Mouse (Mus musculus): ENCODE measurements around the gene Cyp2d11. TPM values are rescaled to one million over a fixed set of nuclear protein-coding genes. Genes with fewer than 3 reads are reported as not detected.
"Not testable (repeated sequence)": the region's sequence is repeated elsewhere in the genome, so short reads cannot be mapped to it uniquely, and the experiment has no call there.

The Cyp2d11 gene
- polyA plus RNA-seq, 1 experiment from 2014 or later = not detected

GRCm38 (mm10) chr15:82378261-82379180 is 15.3 kb downstream of the Cyp2d11 start:
- ATAC-seq (ENCODE audit: low FRiP score) = no peak
- no peak overlapping the region for H3K27ac ChIP-seq
- peaks cover 21% of the 10 kb centered on the region for H3K4me1 ChIP-seq

DNA sequence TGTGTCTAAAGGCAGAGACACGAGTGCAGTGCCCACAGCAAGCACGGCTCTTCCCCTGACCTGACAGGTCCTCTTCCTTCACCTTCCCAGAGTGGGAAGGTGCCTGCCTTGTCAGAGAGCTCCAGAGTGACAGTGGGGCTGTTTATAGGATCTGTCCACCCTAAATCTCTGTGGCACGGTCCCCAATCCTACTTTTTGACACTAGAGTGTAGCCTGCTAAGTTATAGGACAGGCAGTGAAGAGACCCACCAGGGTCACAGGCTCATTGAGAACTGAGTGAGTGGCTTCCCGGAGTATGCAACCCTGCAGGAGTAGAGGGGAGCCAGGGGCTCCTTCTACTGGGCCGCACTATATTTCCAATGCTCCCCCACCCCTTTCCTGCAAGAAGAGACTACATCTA is 16.1 kb downstream of the Cyp2d11 start:
- ATAC-seq (ENCODE audit: low FRiP score) = no peak
- Histone ChIP-seq H3K27me3 (no peaks in the 10 kb centered on the region; the same call in 1 of the 2 replicates), H3K27ac (no peak overlapping the region), H3K4me3 (no peak overlapping the region), H3K9me3 (replicated peaks) (no peaks in the 10 kb centered on the region), H3K4me1 (peaks cover 21% of the 10 kb centered on the region), H3K36me3 (no peaks in the 10 kb centered on the region), H3K4me2 (replicated peaks) (no peak overlapping the region), H3K9ac (no peak overlapping the region)
- 73% methylated on average over 5 of the region's 5 CpGs for WGBS

More at GRCm38 (mm10) chr15:82378261-82379180, 15.3 kb downstream of the Cyp2d11 start:
- Histone ChIP-seq H3K36me3 (no peaks in the 10 kb centered on the region), H3K9me3 (replicated peaks) (no peaks in the 10 kb centered on the region), H3K9ac (no peak overlapping the region), H3K4me3 (no peak overlapping the region), H3K27me3 (no peaks in the 10 kb centered on the region; the same call in 1 of the 2 replicates), H3K4me2 (replicated peaks) (no peak overlapping the region)
- WGBS = 47% methylated on average over 15 of the region's 15 CpGs

GRCm38 (mm10) chr15:82376393-82377138 is 17.3 kb downstream of the Cyp2d11 start:
- Histone ChIP-seq H3K9ac (no peak overlapping the region), H3K4me1 (peaks cover 21% of the 10 kb centered on the region), H3K4me3 (no peak overlapping the region), H3K9me3 (replicated peaks) (no peaks in the 10 kb centered on the region), H3K36me3 (no peaks in the 10 kb centered on the region), H3K4me2 (replicated peaks) (no peak overlapping the region), H3K27me3 (no peaks in the 10 kb centered on the region), H3K27ac (peak overlapping the region; percentile 8; the same call in 1 of the 2 replicates)
- WGBS = 67% methylated on average over 17 of the region's 17 CpGs
- ATAC-seq (ENCODE audit: low FRiP score) = no peak

DNA sequence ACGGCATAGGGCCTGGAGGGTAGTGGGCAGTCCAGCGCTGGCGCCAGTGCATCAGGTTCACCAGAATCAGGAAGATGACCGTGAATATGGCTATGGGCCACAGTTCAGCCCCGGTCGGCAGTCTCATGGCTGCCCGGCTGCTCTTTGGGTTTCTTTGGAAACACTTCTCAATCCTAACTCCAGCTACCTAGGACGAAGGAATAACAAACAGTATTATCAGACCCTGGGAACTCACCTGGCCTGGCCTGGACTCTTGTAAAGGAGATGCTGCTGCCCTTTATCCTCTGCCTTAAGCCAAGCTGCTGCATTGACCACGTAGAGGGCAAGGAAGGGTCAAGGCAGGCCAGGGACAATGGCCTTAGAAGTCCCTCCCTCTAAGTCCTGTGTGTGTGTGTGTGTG is 18.0 kb downstream of the Cyp2d11 start:
- no peak for ATAC-seq (ENCODE audit: low FRiP score)
- H3K9me3 ChIP-seq (replicated peaks) = no peaks in the 10 kb centered on the region
- no peaks in the 10 kb centered on the region for H3K27me3 ChIP-seq
- no peak overlapping the region for H3K9ac ChIP-seq
- peaks cover 17% of the 10 kb centered on the region for H3K4me1 ChIP-seq
- no peak overlapping the region for H3K4me2 ChIP-seq (replicated peaks)
- no peak overlapping the region for H3K4me3 ChIP-seq
- no peak overlapping the region for H3K27ac ChIP-seq
- no peaks in the 10 kb centered on the region for H3K36me3 ChIP-seq
- 92% methylated on average over 9 of the region's 9 CpGs for WGBS

DNA sequence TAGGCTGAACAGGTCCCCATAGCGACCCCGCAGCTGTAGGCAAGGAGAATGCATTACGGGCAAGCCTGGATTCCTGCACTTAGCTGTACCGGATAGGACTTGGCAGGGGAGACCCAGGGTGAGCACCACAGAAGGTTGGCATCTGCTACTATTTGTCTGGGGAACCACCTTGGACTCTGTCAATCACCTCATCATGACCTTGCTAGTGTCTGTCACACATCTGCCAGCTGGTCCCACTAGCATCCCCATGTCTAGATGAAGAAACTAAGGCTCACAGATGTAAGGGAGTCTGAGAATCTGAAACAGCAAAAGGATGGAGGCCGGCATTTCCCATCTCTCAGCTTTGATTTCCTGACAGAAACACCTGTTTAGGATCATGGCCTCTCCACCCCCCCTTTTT is 19.4 kb downstream of the Cyp2d11 start:
- H3K36me3 ChIP-seq = no peaks in the 10 kb centered on the region
- peaks cover 7% of the 10 kb centered on the region for H3K4me1 ChIP-seq
- 64% methylated on average over 5 of the region's 5 CpGs for WGBS
- no peaks in the 10 kb centered on the region for H3K9me3 ChIP-seq (replicated peaks)
- no peak overlapping the region for H3K27ac ChIP-seq
- no peaks in the 10 kb centered on the region for H3K27me3 ChIP-seq
- ATAC-seq (ENCODE audit: low FRiP score) = no peak
- H3K9ac ChIP-seq = no peak overlapping the region
- no peak overlapping the region for H3K4me2 ChIP-seq (replicated peaks)
- no peak overlapping the region for H3K4me3 ChIP-seq

DNA sequence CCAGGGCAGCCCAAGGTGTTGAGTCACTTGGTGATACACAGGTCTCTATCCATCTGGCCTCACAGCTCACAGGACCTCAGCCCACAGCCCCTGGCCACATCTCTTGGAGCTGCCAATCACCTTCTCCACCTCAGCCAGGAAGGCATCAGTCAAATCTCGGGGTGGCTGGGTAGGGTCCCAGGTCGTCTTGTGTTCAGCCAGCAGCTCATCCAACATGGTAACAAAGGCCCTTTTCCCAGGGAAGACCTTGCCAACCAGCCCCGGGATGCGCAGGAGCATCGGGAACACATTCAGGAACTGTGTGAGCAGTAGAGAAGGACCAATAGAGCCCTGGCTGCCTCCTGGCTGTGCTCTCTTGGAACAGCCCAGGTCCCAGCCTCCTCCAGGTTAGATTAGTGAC is 20.8 kb downstream of the Cyp2d11 start:
- no peaks in the 10 kb centered on the region for H3K9me3 ChIP-seq (replicated peaks)
- no peaks in the 10 kb centered on the region for H3K36me3 ChIP-seq
- 88% methylated on average over 5 of the region's 5 CpGs for WGBS
- peaks cover 7% of the 10 kb centered on the region for H3K4me1 ChIP-seq
- no peak overlapping the region for H3K9ac ChIP-seq
- H3K27ac ChIP-seq = no peak overlapping the region
- ATAC-seq (ENCODE audit: low FRiP score) = no peak
- no peak overlapping the region for H3K4me2 ChIP-seq (replicated peaks)
- H3K4me3 ChIP-seq = no peak overlapping the region
- no peaks in the 10 kb centered on the region for H3K27me3 ChIP-seq

DNA sequence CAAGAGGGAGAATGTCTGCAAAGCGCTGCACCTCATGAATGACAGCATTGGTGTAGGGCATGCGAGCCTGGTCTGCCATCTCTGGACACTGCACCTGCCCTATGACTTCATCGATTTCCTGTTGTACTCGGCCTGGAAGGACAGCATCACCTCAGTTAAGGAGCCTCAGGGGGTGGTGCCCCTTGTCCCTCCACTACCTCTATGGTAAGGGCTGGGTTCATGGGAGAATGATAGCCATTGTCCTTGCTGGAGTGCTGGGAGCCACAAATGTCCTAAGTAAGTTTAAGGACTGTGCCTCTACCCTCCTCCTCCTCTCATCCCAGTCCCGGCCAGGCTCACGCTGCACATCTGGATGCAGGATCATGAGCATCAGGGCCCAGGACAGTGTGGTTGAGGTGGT is 21.4 kb downstream of the Cyp2d11 start:
- H3K27me3 ChIP-seq = no peaks in the 10 kb centered on the region
- WGBS = 90% methylated on average over 6 of the region's 6 CpGs
- no peak overlapping the region for H3K4me2 ChIP-seq (replicated peaks)
- ATAC-seq (ENCODE audit: low FRiP score) = no peak
- no peak overlapping the region for H3K4me3 ChIP-seq
- H3K9ac ChIP-seq = no peak overlapping the region
- H3K36me3 ChIP-seq = no peaks in the 10 kb centered on the region
- H3K4me1 ChIP-seq = peaks cover 7% of the 10 kb centered on the region; the same call in 1 of the 2 replicates
- no peak overlapping the region for H3K27ac ChIP-seq
- H3K9me3 ChIP-seq (replicated peaks) = no peaks in the 10 kb centered on the region

GRCm38 (mm10) chr15:82368851-82369250 is 25.0 kb downstream of the Cyp2d11 start:
- H3K4me3 ChIP-seq = no peak overlapping the region
- H3K27me3 ChIP-seq = no peaks in the 10 kb centered on the region
- ATAC-seq (ENCODE audit: low FRiP score) = no peak
- H3K27ac ChIP-seq = no peak overlapping the region
- no peaks in the 10 kb centered on the region for H3K36me3 ChIP-seq
- no peaks in the 10 kb centered on the region for H3K9me3 ChIP-seq (replicated peaks)
- no peaks in the 10 kb centered on the region for H3K4me1 ChIP-seq
- H3K9ac ChIP-seq = no peak overlapping the region
- no peak overlapping the region for H3K4me2 ChIP-seq (replicated peaks)
- WGBS = 76% methylated on average over 1 of the region's 1 CpGs

DNA sequence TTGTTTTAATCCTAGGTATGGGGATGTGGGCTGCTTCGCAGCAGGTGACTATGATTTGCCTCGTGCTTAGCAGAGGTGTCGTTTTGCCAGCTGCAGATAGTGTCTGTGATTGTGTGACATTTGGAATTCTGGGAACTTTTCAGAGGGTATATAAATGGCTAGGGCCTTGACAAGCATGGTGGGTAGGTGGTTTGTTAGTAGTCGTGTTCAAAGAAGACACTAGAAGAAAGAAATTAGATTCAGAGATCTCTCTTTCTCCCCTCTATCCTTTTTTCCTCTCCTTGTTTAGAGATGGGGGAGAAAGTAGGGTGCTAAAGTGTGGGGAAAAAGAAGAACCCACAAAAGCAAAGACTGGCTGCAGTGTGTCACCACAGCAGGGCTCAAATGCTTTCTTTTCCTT is 25.7 kb downstream of the Cyp2d11 start:
- H3K4me2 ChIP-seq (replicated peaks) = no peak overlapping the region
- no peaks in the 10 kb centered on the region for H3K4me1 ChIP-seq
- ATAC-seq (ENCODE audit: low FRiP score) = no peak
- no peak overlapping the region for H3K9ac ChIP-seq
- H3K27me3 ChIP-seq = no peaks in the 10 kb centered on the region
- no peaks in the 10 kb centered on the region for H3K36me3 ChIP-seq
- H3K4me3 ChIP-seq = no peak overlapping the region
- H3K27ac ChIP-seq = no peak overlapping the region
- H3K9me3 ChIP-seq (replicated peaks) = no peaks in the 10 kb centered on the region
- WGBS = 91% methylated on average over 4 of the region's 4 CpGs

GRCm38 (mm10) chr15:82364561-82364960 is 29.3 kb downstream of the Cyp2d11 start:
- not testable (repeated sequence) for ATAC-seq (ENCODE audit: low FRiP score)

GRCm38 (mm10) chr15:82363801-82364200 is 30.0 kb downstream of the Cyp2d11 start:
- not testable (repeated sequence) for ATAC-seq (ENCODE audit: low FRiP score); H3K27me3 ChIP-seq; H3K9ac ChIP-seq; H3K36me3 ChIP-seq; H3K4me2 ChIP-seq (replicated peaks); H3K27ac ChIP-seq; H3K4me3 ChIP-seq; H3K9me3 ChIP-seq (replicated peaks); H3K4me1 ChIP-seq
- 77% methylated on average over 9 of the region's 12 CpGs for WGBS

More at GRCm38 (mm10) chr15:82364561-82364960, 29.3 kb downstream of the Cyp2d11 start:
- not testable (repeated sequence) for H3K4me3 ChIP-seq; H3K27ac ChIP-seq; H3K9me3 ChIP-seq (replicated peaks); H3K9ac ChIP-seq; H3K27me3 ChIP-seq; H3K36me3 ChIP-seq; H3K4me2 ChIP-seq (replicated peaks); H3K4me1 ChIP-seq
- 9% methylated on average over 4 of the region's 9 CpGs for WGBS

GRCm38 (mm10) chr15:82362234-82362633 is 31.6 kb downstream of the Cyp2d11 start:
- no peak overlapping the region for H3K4me3 ChIP-seq
- H3K9ac ChIP-seq = no peak overlapping the region
- no peaks in the 10 kb centered on the region for H3K4me1 ChIP-seq
- ATAC-seq (ENCODE audit: low FRiP score) = no peak
- 87% methylated on average over 4 of the region's 4 CpGs for WGBS
- H3K9me3 ChIP-seq (replicated peaks) = no peaks in the 10 kb centered on the region
- no peak overlapping the region for H3K27ac ChIP-seq
- no peaks in the 10 kb centered on the region for H3K27me3 ChIP-seq
- no peak overlapping the region for H3K4me2 ChIP-seq (replicated peaks)
- H3K36me3 ChIP-seq = no peaks in the 10 kb centered on the region

Data from hindbrain, embryonic 12.5 days (tissue).